Mouse (Mus musculus): ENCODE data around the gene Fam124a. TPM values are rescaled to one million over a fixed set of nuclear protein-coding genes. Genes with fewer than 3 reads are reported as not detected.
A peak's percentile ranks its signal among the peaks of the same experiment; 100 is the strongest.

Gene Fam124a
- 0.86 and 1.2 TPM in 2 replicates for polyA plus RNA-seq (2016; fragmentation: Nextera tagmentation; extraction: Ambion mirVana)

DNA sequence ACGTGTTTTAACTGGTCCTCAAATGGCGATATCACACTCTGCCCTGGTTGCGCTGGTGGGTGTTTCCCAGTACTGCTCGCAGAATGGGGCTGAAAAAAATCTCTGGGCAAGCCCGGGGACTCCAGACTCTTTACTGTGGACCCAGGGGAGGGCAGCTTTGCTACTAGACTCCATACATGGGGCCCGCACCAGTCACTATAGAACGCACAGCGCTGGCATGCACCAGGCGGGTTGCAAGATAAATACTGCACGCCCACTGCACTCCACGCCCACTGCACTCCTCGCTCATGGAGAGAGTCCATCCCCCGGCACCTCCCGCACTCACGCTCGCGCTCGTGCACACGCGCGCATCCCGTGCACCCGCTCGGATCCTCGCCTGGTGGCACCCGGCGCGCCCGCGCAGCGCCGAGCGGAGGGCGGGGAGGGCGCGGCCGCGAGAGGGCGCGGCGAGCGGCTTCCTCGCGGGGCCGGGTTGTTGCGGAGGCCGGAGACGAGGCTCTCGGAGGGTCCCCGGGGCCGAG, at the start of gene Fam124a:
Gene Fam124a (plus strand): TSS at position 429 of the 521 bp plus-strand sequence.
- H3K27me3 ChIP-seq = peaks cover 56% of the 10 kb centered on the region

DNA sequence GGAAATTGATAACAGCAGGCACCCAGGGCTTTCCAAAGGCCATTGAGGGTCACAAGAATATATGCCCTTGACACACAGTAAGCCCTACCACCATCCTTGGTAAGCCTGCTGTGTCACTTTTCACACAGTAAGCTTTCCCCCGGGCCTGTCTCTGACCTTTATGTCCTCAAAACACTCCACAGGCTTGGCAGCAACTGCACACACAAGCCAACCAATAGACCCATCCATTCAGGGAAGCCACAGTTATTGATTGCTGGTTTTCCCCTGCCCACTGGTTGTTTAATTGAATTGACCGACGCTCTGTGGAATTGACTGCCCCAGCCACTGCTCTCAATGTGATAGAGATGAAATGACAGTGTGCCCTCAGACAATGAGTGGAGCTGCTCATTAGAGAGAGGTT, 49.3 kb upstream of the Fam124a start:
- Histone ChIP-seq H3K9ac (replicated peaks) (no peak overlapping the region), H3K4me3 (replicated peaks) (no peak overlapping the region), H3K27ac (no peak overlapping the region), H3K36me3 (no peaks in the 10 kb centered on the region), H3K4me2 (no peak overlapping the region), H3K4me1 (replicated peaks) (no peaks in the 10 kb centered on the region), H3K9me3 (no peaks in the 10 kb centered on the region), H3K27me3 (no peaks in the 10 kb centered on the region)
- no peak for ATAC-seq (ENCODE audit: insufficient number of reproducible peaks, insufficient read depth, low FRiP score, low TSS enrichment, low read depth)
- 88% methylated on average over 3 of the region's 3 CpGs for WGBS

More for the DNA sequence above, at the start of gene Fam124a:
- WGBS = under 1% methylated on average over 51 of the region's 51 CpGs
- Histone ChIP-seq H3K9ac (replicated peaks) (peak within 1 kb of the TSS; percentile 56), H3K9me3 (no peaks in the 10 kb centered on the region), H3K4me1 (replicated peaks) (peaks cover 5% of the 10 kb centered on the region; the same call in 1 of the 2 replicates), H3K4me3 (replicated peaks) (peak within 1 kb of the TSS; percentile 63), H3K36me3 (no peaks in the 10 kb centered on the region), H3K4me2 (peak within 1 kb of the TSS; percentile 97), H3K27ac (no peak within 1 kb of the TSS)
- ATAC-seq (ENCODE audit: insufficient number of reproducible peaks, insufficient read depth, low FRiP score, low TSS enrichment, low read depth) = peak; percentile 81

- no peaks in the 10 kb centered on the region for H3K4me1 ChIP-seq (replicated peaks)
- H3K4me3 ChIP-seq (replicated peaks) = no peak overlapping the region
- H3K9ac ChIP-seq (replicated peaks) = no peak overlapping the region
- no peak overlapping the region for H3K4me2 ChIP-seq
- ATAC-seq (ENCODE audit: insufficient number of reproducible peaks, insufficient read depth, low FRiP score, low TSS enrichment, low read depth) = no peak
- no peaks in the 10 kb centered on the region for H3K27me3 ChIP-seq
- 79% methylated on average over 3 of the region's 3 CpGs for WGBS
- H3K27ac ChIP-seq = no peak overlapping the region
- no peaks in the 10 kb centered on the region for H3K36me3 ChIP-seq
- H3K9me3 ChIP-seq = no peaks in the 10 kb centered on the region
Observed at GRCm38 (mm10) chr14:62509350-62509749, 46.2 kb upstream of the Fam124a start.

GRCm38 (mm10) chr14:62512845-62513244, 42.7 kb upstream of the Fam124a start:
- H3K9me3 ChIP-seq = no peaks in the 10 kb centered on the region

DNA sequence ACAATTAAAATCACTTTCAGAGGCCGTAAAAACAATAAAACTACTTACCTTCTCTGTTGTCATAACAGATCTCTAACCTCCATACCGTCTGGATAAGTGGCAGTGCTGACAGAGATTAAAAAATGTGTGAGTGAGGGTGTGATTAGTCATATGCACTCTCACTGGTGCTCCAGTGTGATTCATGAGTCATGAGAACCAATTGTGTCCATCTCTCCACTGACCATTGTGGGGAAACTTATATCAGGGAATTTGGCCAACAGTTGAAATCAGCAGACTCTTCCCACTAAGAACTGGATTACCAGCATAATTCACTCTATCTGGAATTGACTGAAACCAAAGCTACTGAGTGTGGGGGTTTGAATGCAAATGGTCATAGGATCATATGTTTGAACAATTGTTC, 24.6 kb upstream of the Fam124a start:
- WGBS = 66% methylated on average over 2 of the region's 2 CpGs
- ATAC-seq (ENCODE audit: insufficient number of reproducible peaks, insufficient read depth, low FRiP score, low TSS enrichment, low read depth) = no peak
- no peak overlapping the region for H3K4me2 ChIP-seq

More at GRCm38 (mm10) chr14:62512845-62513244, 42.7 kb upstream of the Fam124a start:
- no peak overlapping the region for H3K9ac ChIP-seq (replicated peaks)
- no peak overlapping the region for H3K4me3 ChIP-seq (replicated peaks)
- no peak for ATAC-seq (ENCODE audit: insufficient number of reproducible peaks, insufficient read depth, low FRiP score, low TSS enrichment, low read depth)
- H3K27me3 ChIP-seq = no peaks in the 10 kb centered on the region
- H3K4me2 ChIP-seq = no peak overlapping the region
- no peaks in the 10 kb centered on the region for H3K36me3 ChIP-seq
- WGBS = 77% methylated on average over 1 of the region's 1 CpGs
- no peaks in the 10 kb centered on the region for H3K4me1 ChIP-seq (replicated peaks)
- H3K27ac ChIP-seq = no peak overlapping the region

GRCm38 (mm10) chr14:62536127-62536526, 19.4 kb upstream of the Fam124a start:
- ATAC-seq (ENCODE audit: insufficient number of reproducible peaks, insufficient read depth, low FRiP score, low TSS enrichment, low read depth) = no peak
- Histone ChIP-seq H3K27me3 (no peaks in the 10 kb centered on the region), H3K9ac (replicated peaks) (no peak overlapping the region), H3K27ac (no peak overlapping the region), H3K36me3 (no peaks in the 10 kb centered on the region), H3K4me2 (no peak overlapping the region), H3K4me1 (replicated peaks) (no peaks in the 10 kb centered on the region), H3K9me3 (no peaks in the 10 kb centered on the region), H3K4me3 (replicated peaks) (no peak overlapping the region)
- WGBS = 65% methylated on average over 5 of the region's 5 CpGs

More for the DNA sequence above, 24.6 kb upstream of the Fam124a start:
- Histone ChIP-seq H3K4me1 (replicated peaks) (no peaks in the 10 kb centered on the region), H3K9ac (replicated peaks) (no peak overlapping the region), H3K27me3 (no peaks in the 10 kb centered on the region), H3K9me3 (no peaks in the 10 kb centered on the region), H3K27ac (no peak overlapping the region), H3K4me3 (replicated peaks) (no peak overlapping the region), H3K36me3 (no peaks in the 10 kb centered on the region)

DNA sequence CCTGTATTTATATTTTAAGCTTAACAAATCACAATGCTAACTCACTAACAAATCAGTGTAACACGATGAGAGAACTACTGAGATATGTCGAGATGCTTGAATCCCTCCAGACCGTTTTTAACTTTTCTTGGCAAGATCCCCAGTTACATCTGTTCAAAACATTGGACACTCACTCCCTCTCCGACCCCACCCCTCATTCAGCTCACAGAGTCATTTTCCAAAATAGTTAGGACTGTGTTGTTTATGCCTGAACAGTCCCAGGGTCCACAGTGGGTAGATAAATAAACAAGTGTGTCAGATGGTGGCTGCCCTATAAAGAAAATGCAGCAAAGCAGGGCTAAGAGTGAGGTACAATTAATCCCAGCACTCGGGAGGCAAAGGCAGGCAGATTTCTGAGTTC, 18.5 kb upstream of the Fam124a start:
- H3K27ac ChIP-seq = no peak overlapping the region
- H3K4me3 ChIP-seq (replicated peaks) = no peak overlapping the region
- no peak for ATAC-seq (ENCODE audit: insufficient number of reproducible peaks, insufficient read depth, low FRiP score, low TSS enrichment, low read depth)
- no peaks in the 10 kb centered on the region for H3K4me1 ChIP-seq (replicated peaks)
- no peaks in the 10 kb centered on the region for H3K27me3 ChIP-seq
- no peak overlapping the region for H3K9ac ChIP-seq (replicated peaks)
- H3K36me3 ChIP-seq = no peaks in the 10 kb centered on the region
- H3K4me2 ChIP-seq = no peak overlapping the region
- WGBS = 75% methylated on average over 5 of the region's 5 CpGs
- H3K9me3 ChIP-seq = no peaks in the 10 kb centered on the region

DNA sequence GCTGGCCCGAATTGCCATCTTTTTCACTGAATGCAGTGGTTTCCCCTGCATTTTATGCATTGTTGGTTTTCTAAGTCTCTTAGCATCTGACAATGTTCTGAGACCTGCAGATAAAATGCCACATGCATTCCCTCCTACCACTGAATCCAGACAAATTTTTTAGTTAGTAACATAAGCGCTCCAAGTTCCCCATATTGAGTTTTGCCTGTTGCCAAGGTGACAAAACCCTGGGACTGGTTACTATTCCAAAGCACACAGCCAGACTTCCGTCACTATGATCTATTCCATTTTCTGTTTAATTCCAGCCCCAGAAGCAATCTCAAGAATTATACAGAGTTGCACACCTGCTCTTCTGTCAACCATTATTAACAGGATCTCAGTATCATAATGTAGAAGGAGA, 15.7 kb upstream of the Fam124a start:
- Histone ChIP-seq H3K4me3 (replicated peaks) (no peak overlapping the region), H3K4me2 (no peak overlapping the region), H3K9me3 (no peaks in the 10 kb centered on the region), H3K27ac (no peak overlapping the region), H3K36me3 (no peaks in the 10 kb centered on the region), H3K4me1 (replicated peaks) (no peaks in the 10 kb centered on the region), H3K27me3 (no peaks in the 10 kb centered on the region), H3K9ac (replicated peaks) (no peak overlapping the region)
- 85% methylated on average over 3 of the region's 3 CpGs for WGBS
- no peak for ATAC-seq (ENCODE audit: insufficient number of reproducible peaks, insufficient read depth, low FRiP score, low TSS enrichment, low read depth)

DNA sequence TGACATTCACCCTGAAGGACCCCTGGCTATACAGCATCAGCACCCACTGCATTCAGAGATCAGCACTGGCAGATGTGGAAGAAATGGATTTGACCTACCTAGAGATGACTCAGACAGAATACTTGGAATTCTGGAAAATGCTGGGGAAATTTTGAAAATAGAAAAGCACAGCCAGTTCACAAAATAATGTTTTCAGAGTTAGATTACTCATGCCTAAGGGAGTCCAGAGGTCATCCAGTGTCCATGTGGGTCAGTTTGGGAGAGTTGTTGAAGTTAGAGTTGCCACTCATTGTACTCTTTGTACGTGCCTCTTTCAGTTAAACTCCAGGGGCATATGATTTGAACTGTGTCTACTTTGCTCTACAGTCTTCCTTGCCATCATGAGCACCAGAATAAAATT, 13.8 kb upstream of the Fam124a start:
- Histone ChIP-seq H3K36me3 (no peaks in the 10 kb centered on the region), H3K4me3 (replicated peaks) (no peak overlapping the region), H3K4me1 (replicated peaks) (no peaks in the 10 kb centered on the region), H3K27ac (no peak overlapping the region), H3K9ac (replicated peaks) (no peak overlapping the region), H3K9me3 (no peaks in the 10 kb centered on the region), H3K4me2 (no peak overlapping the region), H3K27me3 (no peaks in the 10 kb centered on the region)
- 89% methylated on average over 1 of the region's 1 CpGs for WGBS
- ATAC-seq (ENCODE audit: insufficient number of reproducible peaks, insufficient read depth, low FRiP score, low TSS enrichment, low read depth) = no peak

- H3K27me3 ChIP-seq = no peaks in the 10 kb centered on the region
- no peaks in the 10 kb centered on the region for H3K9me3 ChIP-seq
- H3K9ac ChIP-seq (replicated peaks) = no peak overlapping the region
- no peaks in the 10 kb centered on the region for H3K36me3 ChIP-seq
- H3K4me1 ChIP-seq (replicated peaks) = no peaks in the 10 kb centered on the region
- 87% methylated on average over 6 of the region's 6 CpGs for WGBS
- no peak overlapping the region for H3K27ac ChIP-seq
- no peak for ATAC-seq (ENCODE audit: insufficient number of reproducible peaks, insufficient read depth, low FRiP score, low TSS enrichment, low read depth)
- no peak overlapping the region for H3K4me2 ChIP-seq
- H3K4me3 ChIP-seq (replicated peaks) = no peak overlapping the region
Observed at GRCm38 (mm10) chr14:62546296-62546695, 9.2 kb upstream of the Fam124a start.

- H3K9ac ChIP-seq (replicated peaks) = no peak overlapping the region
- H3K27ac ChIP-seq = no peak overlapping the region
- H3K4me3 ChIP-seq (replicated peaks) = no peak overlapping the region
- H3K36me3 ChIP-seq = no peaks in the 10 kb centered on the region
- 35% methylated on average over 4 of the region's 4 CpGs for WGBS
- no peak for ATAC-seq (ENCODE audit: insufficient number of reproducible peaks, insufficient read depth, low FRiP score, low TSS enrichment, low read depth)
- no peaks in the 10 kb centered on the region for H3K9me3 ChIP-seq
- H3K4me1 ChIP-seq (replicated peaks) = no peaks in the 10 kb centered on the region
- no peak overlapping the region for H3K4me2 ChIP-seq
- H3K27me3 ChIP-seq = no peaks in the 10 kb centered on the region
Observed at GRCm38 (mm10) chr14:62546746-62547145, 8.8 kb upstream of the Fam124a start.

DNA sequence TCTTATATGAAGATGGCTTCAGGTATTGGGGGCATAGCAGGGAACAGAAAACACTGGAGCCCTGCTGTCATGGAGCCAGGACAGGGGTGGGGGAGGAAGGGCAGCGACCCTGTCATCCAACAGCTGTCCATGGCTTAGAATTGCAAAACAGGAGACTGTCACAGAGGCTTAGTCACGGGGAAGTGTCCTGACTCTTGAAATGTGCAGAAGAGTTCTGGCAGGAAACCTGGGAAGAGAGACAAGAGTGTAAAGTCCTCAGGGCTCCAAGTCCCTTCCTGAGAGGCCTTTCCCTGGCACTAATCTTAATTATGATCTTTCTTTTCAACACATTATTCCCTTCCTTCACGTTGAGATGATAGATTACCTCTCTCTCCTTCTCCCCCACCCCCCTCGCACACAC, 5.4 kb upstream of the Fam124a start:
- H3K4me1 ChIP-seq (replicated peaks) = peaks cover 3% of the 10 kb centered on the region; the same call in 1 of the 2 replicates
- ATAC-seq (ENCODE audit: insufficient number of reproducible peaks, insufficient read depth, low FRiP score, low TSS enrichment, low read depth) = no peak
- H3K27ac ChIP-seq = no peak overlapping the region
- H3K4me3 ChIP-seq (replicated peaks) = no peak overlapping the region
- WGBS = 46% methylated on average over 4 of the region's 4 CpGs
- no peaks in the 10 kb centered on the region for H3K9me3 ChIP-seq
- H3K36me3 ChIP-seq = no peaks in the 10 kb centered on the region
- H3K9ac ChIP-seq (replicated peaks) = no peak overlapping the region
- H3K4me2 ChIP-seq = no peak overlapping the region
- H3K27me3 ChIP-seq = peaks cover 18% of the 10 kb centered on the region
